Mouse (Mus musculus) liver, adult (tissue): ENCODE data around the gene Phb2.

Experiments
- GATA4 ChIP-seq: IDR thresholded peaks from 2 replicates; pipeline ENCODE4 v1.6.1; 2014; ENCODE audit warnings: mild to moderate bottlenecking, low read length; ENCODE audit not compliant: insufficient replicate concordance

Gene Phb2

DNA sequence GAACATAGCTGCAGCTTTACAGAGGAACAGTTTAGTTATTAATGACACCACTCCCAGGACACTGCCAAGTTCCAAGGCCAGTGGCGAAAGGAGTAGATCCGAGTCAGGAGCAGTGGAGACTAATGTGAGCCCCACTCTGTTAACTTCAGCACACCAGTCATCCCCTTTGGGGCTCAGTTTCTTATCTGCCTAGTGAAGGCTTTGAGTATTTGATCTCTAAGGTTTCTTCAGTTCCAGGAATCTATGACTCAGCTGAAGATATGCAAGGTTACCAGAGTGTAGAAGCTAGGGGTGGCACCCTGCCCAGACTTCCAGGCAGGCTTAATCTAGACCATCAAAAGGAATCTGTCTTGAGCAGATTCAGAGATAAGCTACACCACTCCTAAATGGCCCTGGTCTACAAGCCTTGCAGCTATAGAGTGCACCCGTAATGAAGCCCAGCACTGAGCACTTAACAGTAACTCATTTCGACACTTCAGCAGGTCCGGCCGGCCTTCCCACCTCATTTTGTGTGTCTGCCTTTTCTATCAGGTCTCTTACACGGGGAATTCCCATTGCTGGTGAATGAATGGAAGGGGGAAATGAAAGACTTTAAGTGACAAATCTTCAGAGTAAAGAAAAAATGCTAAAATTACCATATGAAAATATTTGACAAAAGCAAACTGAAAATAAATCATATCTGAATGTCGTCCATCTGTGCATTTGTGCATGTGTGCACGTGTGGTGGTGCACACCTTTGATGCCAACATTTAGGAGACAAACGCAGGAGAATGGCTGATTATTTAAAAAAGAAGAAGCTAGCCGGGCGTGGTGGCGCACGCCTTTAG, 28.3 kb upstream of the Phb2 start:
- TF ChIP-seq GATA4: no peak

DNA sequence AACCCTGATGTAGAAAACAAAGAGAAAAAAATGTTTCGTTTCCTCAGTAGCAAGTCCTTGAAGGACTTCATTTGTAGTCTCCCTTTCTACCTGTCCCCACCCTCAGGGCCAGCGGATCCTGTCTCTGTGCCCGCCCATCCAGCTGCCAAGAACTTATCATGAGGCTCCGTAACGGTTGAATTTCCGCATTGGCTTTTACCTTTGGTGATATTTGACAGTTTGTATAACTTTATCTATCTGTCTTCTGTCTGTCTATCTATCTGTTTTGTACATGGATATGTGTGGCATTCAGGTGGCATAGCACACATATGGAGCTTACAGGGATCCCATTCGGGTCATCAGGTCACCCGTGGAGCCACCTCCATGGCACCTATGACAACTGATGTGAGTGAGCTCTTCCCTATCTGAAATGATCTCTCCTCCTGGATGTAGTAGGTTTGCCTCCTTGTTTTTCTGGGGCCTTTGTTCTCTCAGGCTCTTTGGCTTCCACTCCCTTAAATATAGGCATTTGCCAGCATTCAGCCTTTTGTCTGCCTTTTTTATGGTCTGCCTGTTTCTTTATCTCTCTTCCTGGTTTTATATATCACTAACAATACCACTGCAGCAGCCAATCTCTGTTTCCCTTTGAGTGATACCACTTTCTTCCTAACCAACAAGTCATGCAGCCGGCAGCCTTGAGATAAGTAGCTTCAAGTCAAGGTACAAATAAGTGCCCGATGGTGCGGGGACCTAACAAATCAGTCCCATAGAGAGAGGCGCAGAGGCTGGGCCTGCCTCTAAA, 26.3 kb upstream of the Phb2 start:
- TF ChIP-seq GATA4: no peak

GRCm38 (mm10) chr6:124688151-124688758, 23.9 kb upstream of the Phb2 start:
- no peak for TF ChIP-seq GATA4

DNA sequence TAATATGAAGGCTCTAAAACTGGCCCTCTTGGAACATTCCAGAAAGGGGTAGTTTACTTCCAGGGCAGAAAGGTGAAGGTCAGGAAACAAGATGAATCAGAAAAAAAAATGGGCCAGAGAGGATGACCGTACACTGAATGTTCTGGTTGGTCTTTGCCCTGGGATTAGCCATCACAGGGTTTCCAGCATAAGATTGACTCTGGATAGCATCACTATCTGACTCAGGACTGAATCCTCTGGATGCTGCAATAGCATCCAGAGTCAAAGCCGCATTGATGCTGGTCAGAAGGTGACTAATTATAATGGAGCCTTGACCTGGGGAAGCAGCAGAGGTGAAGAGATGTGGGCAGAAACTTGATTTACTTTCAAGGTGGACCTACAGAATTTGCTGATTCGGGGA, 23.1 kb upstream of the Phb2 start:
- TF ChIP-seq GATA4: no peak

GRCm38 (mm10) chr6:124690517-124690916, 21.6 kb upstream of the Phb2 start:
- TF ChIP-seq GATA4: no peak

DNA sequence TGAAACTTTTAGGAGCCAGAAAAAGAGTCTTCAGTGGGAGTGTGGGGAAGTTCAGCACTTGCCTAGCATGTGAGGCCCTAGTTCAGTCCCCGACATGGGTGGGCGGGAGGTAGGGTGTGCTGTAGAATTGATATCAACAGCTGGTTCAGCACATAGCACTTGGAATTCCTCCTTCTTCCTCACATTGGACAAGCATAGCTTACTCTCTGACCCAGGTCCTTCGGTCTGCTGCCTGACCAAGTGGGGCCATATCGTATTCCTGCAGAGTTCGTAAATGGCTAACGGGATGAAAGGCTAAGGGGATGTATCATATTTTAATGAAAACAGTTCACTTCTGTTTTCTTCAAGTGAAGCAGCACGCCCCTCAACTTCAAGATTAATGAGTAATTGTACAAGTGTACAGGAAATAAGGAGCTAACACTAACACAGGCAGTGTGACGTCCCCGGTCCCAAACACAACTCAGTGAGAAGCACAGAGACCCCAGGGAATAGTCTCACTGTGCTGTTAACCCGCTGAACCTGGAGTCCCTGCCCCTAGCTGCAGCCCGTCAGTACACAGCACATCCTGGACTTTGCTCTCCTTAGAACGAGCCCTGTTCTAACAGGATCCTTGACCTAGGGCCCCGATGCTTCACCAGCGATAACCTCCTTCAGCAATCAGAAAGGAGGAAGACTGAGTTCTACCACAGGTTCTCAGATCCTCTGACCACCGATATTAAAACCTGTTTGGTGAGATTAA, 18.7 kb upstream of the Phb2 start:
- no peak for TF ChIP-seq GATA4

DNA sequence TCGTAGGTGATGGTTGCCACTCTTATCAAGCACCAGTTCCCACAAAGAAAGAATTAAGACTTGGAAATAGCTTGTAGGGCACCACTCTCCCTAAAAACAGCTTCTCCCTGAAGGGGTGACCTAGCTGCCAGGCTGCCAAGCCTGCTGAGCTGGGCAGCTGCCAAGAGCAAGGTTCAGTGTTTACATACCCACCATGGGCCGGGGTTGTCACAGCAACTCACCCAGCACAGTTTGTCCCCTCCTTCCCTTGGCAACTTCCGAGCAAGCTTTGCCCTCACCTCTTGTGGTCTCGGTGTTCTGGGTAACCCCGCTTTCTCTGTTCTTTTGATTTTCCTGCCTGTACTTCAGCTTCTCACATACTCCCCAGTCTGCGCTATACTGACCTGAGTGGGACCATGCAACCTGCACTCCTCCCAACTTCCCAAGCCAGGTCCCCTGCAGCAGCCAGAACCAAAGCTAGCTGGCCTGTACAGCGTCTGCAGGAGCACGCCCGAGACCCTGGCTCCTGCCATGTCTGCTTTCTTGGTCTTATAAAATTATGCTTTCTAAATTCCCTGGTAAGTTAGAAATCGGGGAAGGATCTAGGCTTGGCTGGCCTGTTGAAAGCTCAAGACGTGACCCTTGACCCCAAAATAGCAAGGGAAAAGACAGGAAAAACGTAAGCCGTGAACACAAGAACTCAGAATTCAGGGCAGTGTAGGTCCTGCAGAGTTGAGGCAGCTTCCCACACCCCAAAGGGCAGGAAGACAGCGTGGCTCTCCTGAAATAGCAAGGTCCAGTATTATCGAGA, 17.8 kb upstream of the Phb2 start:
- TF ChIP-seq GATA4: no peak

GRCm38 (mm10) chr6:124696441-124697150, 15.5 kb upstream of the Phb2 start:
- TF ChIP-seq GATA4: no peak

GRCm38 (mm10) chr6:124698751-124699150, 13.4 kb upstream of the Phb2 start:
- TF ChIP-seq GATA4: no peak

DNA sequence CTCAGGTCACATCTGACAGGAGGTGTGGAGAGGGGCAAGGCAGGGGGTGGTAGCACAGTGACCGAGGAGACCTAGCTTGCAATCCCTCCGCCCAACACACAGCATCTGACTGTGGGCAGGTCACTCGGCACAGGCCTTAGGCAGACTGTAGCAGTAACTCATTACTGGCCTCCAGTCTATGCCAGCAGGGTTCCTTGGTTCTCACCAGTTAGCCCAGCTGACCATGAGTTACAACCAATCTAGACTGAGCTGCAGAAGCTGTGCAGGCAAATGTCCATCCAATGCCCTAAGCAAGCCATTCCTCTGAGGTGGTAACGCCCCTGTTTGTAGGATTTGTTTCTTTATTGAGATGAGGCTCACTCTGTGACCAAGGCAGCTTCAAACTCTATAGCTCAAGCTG, 12.8 kb upstream of the Phb2 start:
- no peak for TF ChIP-seq GATA4

- no peak for TF ChIP-seq GATA4
Measured at GRCm38 (mm10) chr6:124699962-124700610, 12.1 kb upstream of the Phb2 start.

- no peak for TF ChIP-seq GATA4
Measured at GRCm38 (mm10) chr6:124701338-124701737, 10.8 kb upstream of the Phb2 start.

DNA sequence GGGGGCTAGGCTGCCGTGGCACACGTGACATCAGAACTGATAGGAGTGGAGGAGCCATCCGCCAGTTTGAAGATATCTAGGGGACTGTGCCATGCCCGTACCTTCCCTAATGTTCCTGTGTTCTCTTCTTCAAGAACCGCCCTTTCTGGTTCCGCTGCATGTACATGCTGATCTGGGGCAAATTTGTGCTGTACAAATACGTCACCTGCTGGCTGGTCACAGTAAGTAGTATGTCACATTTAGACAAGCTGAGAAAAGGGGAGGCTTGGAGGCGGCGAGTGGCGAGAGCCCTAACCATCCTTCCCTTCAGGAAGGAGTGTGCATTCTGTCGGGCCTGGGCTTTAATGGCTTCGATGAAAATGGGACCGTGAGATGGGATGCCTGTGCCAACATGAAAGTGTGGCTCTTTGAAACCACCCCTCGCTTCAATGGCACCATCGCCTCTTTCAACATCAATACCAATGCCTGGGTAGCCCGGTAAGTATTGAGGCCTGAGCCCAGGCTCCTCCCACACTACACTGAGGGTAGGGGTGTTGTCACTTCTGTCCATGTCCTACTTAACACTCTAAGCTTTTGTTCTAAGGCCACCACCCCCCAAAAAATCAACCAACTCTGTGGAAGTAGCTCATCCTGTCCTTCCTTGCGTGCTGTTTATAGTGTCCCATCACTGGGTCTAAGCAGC, 9.9 kb upstream of the Phb2 start:
- no peak for TF ChIP-seq GATA4
